Mouse (Mus musculus) kidney, embryonic 16.5 days (tissue): ENCODE data around the gene Mcat. TPM values are rescaled to one million over a fixed set of nuclear protein-coding genes. Genes with fewer than 3 reads are reported as not detected.

ENCODE experiments used
- ATAC-seq: fragments of 200-750 bp; cut with Nextera tagmentation; 2 replicates; pipeline ENCODE4 v1.8.0; 2017; ENCODE audit warnings: moderate TSS enrichment; ENCODE audit not compliant: low FRiP score, low TSS enrichment
- H3K27ac ChIP-seq: fragments of 300-500 bp; sonication (generic); 2 replicates; pipeline ENCODE4 v1.5.1; 2014; ENCODE audit warnings: low read length
- H3K27me3 ChIP-seq: fragments of 300-500 bp; sonication (generic); 2 replicates; pipeline ENCODE4 v1.6.1; 2014; ENCODE audit warnings: low read length, control low read depth, mixed read lengths; ENCODE audit not compliant: insufficient read depth
- H3K36me3 ChIP-seq: fragments of 300-500 bp; sonication (generic); 2 replicates; pipeline ENCODE4 v1.6.1; 2014; ENCODE audit warnings: low read length, control low read depth, mixed read lengths; ENCODE audit not compliant: insufficient read depth
- H3K4me1 ChIP-seq: fragments of 300-500 bp; sonication (generic); 2 replicates; pipeline ENCODE4 v1.6.1; 2014; ENCODE audit warnings: low read length, control low read depth, mixed read lengths; ENCODE audit not compliant: insufficient read depth
- H3K4me2 ChIP-seq: fragments of 300-500 bp; sonication (generic); replicated peaks from 2 replicates; pipeline ENCODE4 v1.6.1; 2014; ENCODE audit warnings: low read depth, low read length
- H3K4me3 ChIP-seq: fragments of 300-500 bp; sonication (generic); 2 replicates; pipeline ENCODE4 v1.5.1; 2014; ENCODE audit warnings: mild to moderate bottlenecking, low read length
- H3K9ac ChIP-seq: fragments of 300-500 bp; sonication (generic); replicated peaks from 2 replicates; pipeline ENCODE4 v1.6.1; 2014; ENCODE audit warnings: low read length
- H3K9me3 ChIP-seq: fragments of 300-500 bp; sonication (generic); 2 replicates; pipeline ENCODE4 v1.6.1; 2016; ENCODE audit warnings: low read length, control low read depth
- WGBS: fragments of 180-500 bp; shearing (Covaris S2); extraction: QIAGEN DNeasy Blood & Tissue Kit; methylation state at CpG from one replicate; pipeline ENCODE4 v1.1.7; 2014; 5-methylcytosine and 5-hydroxymethylcytosine counted together
- polyA plus RNA-seq: library from polyadenylated mRNA; unstranded; fragments of >200 nt; fragmentation: Nextera tagmentation; extraction: Ambion mirVana; gene quantifications from 2 replicates; pipeline ENCODE4 v1.2.1, GENCODE M21; 2015

Gene Mcat
- polyA plus RNA-seq, 1 experiment from 2014 or later, result 38.6 TPM

DNA sequence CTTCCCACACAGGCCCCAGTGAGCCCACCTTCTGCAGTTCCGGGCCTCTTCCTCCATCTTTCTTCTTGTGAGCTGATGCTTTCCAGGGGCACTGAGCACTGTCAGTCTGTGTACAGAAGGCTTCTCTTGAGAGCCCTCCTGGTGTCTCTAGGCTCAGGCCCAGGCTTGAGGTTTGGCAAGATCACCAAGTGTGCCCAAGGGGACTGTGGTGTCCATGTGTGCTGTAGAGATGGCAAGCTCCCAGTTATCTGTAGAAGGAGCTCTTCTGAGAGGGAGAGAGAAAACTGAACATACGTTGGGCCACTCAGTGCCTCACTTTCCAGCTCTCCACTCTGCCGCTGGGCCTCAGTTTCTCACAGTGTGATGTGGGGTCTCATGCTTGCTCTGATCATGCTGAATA, 4.1 kb upstream of the Mcat start:
- Histone ChIP-seq H3K4me3 (no peak overlapping the region), H3K9me3 (no peaks in the 10 kb centered on the region), H3K9ac (no peak overlapping the region), H3K4me1 (peaks cover 12% of the 10 kb centered on the region), H3K4me2 (no peak overlapping the region), H3K27me3 (no peaks in the 10 kb centered on the region), H3K36me3 (no peaks in the 10 kb centered on the region), H3K27ac (no peak overlapping the region)
- ATAC-seq, result no peak
- 88% methylated on average over 3 of the region's 3 CpGs for WGBS

DNA sequence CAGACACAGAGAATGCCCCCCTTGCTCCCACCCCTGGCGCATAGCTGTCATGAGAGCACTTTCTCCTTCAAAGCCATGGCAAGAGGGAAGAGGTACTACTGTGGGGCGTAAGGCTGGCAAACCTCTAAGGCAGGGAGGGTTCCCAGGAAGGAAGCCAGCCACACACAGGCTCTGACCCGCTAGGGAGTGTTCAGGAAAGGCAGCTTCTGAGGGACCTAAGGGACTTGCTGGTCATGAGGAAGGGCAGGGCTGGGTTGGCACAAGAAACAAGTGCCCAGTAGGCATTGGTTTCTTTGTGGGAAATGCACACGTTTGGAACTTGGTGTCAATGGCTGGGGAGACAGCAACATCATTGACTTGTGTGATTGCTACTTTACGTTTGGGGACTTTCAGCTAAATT, 2.4 kb upstream of the Mcat start:
- Histone ChIP-seq H3K9ac (no peak overlapping the region), H3K27ac (no peak overlapping the region), H3K4me3 (no peak overlapping the region), H3K9me3 (no peaks in the 10 kb centered on the region), H3K36me3 (no peaks in the 10 kb centered on the region), H3K27me3 (no peaks in the 10 kb centered on the region), H3K4me1 (peaks cover 13% of the 10 kb centered on the region), H3K4me2 (no peak overlapping the region)
- ATAC-seq, result no peak
- WGBS, result 77% methylated on average over 5 of the region's 5 CpGs

DNA sequence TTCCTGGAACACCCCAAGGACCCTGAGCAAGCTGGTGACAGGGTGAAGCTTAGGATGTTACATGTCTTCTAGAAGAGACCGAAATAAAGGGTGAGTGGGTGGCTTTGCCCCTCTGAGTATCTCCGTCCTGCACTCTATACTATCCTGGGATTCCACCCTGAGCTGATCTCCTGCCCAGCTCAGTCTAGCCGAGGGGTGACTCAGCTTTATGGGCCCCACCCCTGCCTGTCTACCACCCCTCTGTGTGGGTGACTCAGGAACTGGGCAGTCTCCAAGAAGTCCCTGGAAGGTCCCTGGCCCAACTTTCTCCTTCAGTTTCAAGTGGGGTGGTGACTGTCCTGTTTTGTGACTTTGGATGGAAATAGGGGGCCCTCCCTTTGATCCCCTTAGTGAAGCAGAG, 1.8 kb upstream of the Mcat start:
- no peak overlapping the region for H3K9ac ChIP-seq
- 75% methylated on average over 3 of the region's 3 CpGs for WGBS
- no peak overlapping the region for H3K27ac ChIP-seq
- H3K4me3 ChIP-seq, result no peak overlapping the region
- no peak overlapping the region for H3K4me2 ChIP-seq
- no peak for ATAC-seq
- peaks cover 13% of the 10 kb centered on the region for H3K4me1 ChIP-seq
- H3K36me3 ChIP-seq, result no peaks in the 10 kb centered on the region
- no peaks in the 10 kb centered on the region for H3K27me3 ChIP-seq
- no peaks in the 10 kb centered on the region for H3K9me3 ChIP-seq

DNA sequence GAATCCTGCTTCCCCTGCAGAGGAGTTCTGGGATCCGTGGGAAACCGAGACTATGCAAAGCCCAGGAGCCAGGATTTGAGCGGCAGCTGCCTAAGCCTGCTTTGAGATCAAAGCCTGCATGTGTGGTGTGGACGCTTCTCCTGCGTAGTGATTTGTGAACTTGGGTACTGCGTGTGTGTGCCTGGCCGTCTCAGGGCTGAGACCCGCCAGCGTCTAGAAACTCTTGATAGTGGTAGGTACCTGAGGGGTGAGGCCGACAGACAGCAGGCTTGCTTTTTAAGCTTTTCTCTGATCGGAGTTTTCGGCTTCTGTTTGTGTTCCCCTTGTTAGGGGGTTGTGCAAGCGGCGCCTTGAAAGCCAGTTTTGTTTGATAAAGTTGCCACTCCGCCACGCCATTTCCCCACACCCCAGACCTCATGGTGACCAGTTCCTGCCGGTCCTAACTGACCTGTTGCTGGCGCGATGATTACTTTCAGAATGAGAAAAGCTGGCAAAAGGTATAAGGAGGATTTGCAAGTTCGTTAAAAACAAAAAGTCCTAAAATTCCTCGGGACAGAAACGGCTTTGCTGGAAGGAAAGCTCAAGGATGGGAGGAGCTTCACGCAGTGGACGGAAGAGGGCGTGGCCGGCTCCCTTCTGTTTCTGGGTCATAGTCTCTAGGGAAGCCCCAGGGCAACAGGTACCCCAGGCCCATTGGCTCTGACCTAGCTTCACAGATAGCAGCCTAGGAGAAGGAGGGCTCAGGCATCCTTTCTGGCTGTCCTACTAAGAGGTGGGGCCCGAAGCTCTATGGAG, 467 bp upstream of the Mcat start:
- Histone ChIP-seq H3K9me3 (no peaks in the 10 kb centered on the region), H3K27ac (peak overlapping the region; percentile 44), H3K4me2 (peak overlapping the region; percentile 69), H3K9ac (peak overlapping the region; percentile 72), H3K4me1 (peaks cover 13% of the 10 kb centered on the region), H3K36me3 (no peaks in the 10 kb centered on the region), H3K27me3 (no peaks in the 10 kb centered on the region), H3K4me3 (peak overlapping the region; percentile 51)
- ATAC-seq, result peak; percentile 41
- 1% methylated on average over 27 of the region's 27 CpGs for WGBS

DNA sequence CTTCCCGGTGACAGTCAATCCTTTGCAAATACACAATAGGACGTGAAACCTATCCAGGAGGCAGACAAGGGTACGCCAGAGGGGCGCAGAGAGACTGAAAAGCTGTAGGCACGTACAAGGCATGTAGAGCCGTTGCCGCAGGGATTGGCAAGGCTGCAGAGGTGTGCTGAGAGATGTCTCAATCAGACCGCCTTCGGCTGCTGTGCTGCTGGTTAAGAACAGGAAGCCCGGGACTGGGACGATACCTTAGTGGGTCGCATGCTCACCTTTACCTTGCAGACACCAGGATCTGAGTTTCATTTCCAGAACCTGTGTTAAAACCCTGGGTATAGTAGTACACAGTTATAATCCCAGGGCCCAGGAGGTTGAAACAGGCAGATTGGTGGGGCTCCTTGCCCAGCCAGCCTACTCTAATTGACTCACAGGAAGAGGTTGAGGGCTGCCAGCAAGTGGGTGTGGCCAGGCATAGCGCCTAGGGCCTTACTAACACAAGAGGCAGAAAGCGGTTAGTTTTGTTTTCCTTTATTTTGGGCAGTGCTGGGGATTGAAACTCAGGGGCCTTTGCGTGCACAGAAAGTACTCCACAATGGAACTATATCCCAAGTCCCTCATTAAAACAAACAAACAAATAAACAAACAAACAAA, 839 bp downstream of the Mcat start:
- H3K9ac ChIP-seq, result peak overlapping the region; percentile 72; the same call in 1 of the 2 replicates
- 39% methylated on average over 15 of the region's 15 CpGs for WGBS
- peak; percentile 65 for ATAC-seq

DNA sequence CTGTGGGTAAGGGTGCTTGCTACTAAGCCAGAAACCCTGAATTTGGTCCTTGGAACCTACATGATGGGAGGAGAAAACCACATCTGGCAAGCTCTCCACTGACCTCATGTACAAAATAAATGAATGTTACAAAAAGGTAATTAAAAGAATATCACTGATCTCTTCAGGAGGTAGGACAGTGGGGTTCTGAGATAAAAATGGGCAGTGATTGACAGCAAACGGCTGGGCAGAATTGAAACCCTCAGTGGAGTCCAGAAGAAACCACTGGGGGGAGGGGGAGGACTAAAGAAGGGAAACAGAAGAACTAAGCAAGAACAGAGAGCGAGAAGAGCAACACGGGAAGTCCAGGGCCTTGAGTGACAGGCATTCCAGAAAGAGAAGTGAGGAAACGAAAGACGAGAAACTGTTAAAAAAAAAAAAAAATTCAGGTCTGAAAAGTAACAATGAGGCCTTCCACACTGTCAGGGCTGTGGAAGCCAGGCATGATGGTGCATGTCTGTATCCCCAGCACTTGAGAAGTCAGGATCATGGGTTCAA, 2.6 kb downstream of the Mcat start:
- no peak overlapping the region for H3K27ac ChIP-seq

More for the DNA sequence above, 839 bp downstream of the Mcat start:
- Histone ChIP-seq H3K9me3 (no peaks in the 10 kb centered on the region), H3K4me2 (peak overlapping the region; percentile 69), H3K27me3 (no peaks in the 10 kb centered on the region), H3K27ac (no peak overlapping the region), H3K36me3 (no peaks in the 10 kb centered on the region), H3K4me1 (peaks cover 13% of the 10 kb centered on the region), H3K4me3 (peak overlapping the region; percentile 51)

DNA sequence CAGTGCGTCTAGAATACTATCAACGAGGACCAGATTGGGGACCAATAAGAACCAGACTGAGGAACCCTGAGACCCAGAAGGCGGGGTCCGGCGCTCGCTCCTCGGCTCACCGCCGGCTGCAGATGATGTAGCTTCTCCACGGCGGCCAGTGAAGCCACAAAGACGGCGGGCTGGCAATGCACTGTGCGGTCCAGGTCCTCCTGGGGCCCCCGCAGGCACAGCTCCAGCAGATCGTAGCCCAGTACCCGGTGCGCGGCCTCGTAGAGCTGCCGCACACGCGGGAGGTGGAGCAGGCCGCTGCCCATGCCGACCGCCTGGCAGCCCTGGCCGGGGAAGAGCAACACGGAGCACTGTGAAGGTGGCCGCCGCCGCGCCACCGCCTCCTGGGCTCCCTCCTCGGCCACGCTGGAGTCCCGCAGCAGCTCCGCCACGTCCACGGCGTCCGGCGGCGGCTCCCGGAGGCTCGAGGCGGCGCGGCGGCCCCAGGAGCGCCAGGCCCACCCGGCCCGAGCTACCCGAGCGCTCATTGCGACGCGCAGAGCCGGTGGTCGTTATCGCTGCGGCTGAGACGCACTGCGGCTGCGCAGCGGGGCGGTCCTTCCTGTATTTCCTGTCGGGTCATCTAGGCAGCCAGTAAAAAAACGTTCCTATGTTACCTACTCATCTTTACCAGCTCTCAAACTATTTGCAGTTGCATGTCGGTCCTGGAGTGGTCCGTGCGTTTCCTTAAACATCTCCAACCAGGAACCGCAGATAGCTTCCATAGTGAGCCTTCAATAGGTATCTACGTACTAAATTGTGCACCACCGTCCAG, 8.2 kb downstream of the Mcat start:
- Histone ChIP-seq H3K27ac (peak overlapping the region; percentile 93), H3K4me1 (peaks cover 6% of the 10 kb centered on the region), H3K4me2 (peak overlapping the region; percentile 86), H3K9me3 (no peaks in the 10 kb centered on the region), H3K27me3 (no peaks in the 10 kb centered on the region), H3K9ac (peak overlapping the region; percentile 97), H3K4me3 (peak overlapping the region; percentile 89), H3K36me3 (peaks cover 12% of the 10 kb centered on the region)
- peak; percentile 89 for ATAC-seq
- WGBS, result under 1% methylated on average over 73 of the region's 74 CpGs

More for the DNA sequence above, 2.6 kb downstream of the Mcat start:
- Histone ChIP-seq H3K4me1 (peaks cover 13% of the 10 kb centered on the region), H3K36me3 (no peaks in the 10 kb centered on the region), H3K9ac (no peak overlapping the region), H3K9me3 (no peaks in the 10 kb centered on the region), H3K4me3 (no peak overlapping the region), H3K4me2 (no peak overlapping the region), H3K27me3 (no peaks in the 10 kb centered on the region)
- 61% methylated on average over 5 of the region's 5 CpGs for WGBS
- no peak for ATAC-seq

DNA sequence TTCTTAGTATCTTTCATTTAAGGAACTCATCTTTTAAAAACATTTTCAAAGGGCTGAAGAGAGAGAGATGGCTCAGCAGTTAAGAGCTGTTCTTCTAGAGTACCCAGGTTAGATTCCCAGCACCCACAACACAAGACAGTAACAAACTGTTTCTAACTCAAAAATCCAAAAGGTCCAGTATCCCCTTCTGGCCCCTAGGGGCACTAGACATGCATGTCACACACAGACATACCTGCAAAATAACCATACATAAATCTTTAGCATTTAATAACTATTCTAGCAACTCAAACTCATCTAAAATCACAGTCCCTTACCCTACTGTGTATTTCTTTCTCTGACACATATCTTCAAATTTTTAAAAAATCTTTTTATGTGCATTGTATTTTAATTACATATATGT, 9.8 kb downstream of the Mcat start:
- Histone ChIP-seq H3K36me3 (peaks cover 26% of the 10 kb centered on the region), H3K4me3 (no peak overlapping the region), H3K9ac (no peak overlapping the region), H3K27ac (no peak overlapping the region), H3K27me3 (no peaks in the 10 kb centered on the region), H3K4me2 (no peak overlapping the region), H3K4me1 (peaks cover 6% of the 10 kb centered on the region), H3K9me3 (no peaks in the 10 kb centered on the region)
- ATAC-seq, result no peak

DNA sequence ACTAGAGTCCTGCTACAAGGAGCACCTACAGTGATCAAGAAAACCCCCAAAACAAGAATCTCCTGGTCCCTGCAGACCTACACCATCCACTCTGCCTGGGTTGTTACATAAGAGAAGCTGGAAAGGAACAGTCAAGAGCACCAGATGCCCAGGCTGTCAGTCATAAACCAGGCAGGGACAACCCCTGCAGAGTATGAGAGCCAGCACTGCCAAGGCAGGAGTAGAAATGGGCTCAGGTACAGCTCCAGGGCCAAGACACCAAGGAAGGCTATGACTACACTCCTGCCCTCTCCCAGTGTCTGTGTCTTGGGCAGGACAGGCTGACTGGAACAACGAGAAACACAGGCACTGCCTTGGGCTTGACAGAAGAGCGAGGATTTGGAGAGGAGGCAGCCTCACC, 13.4 kb downstream of the Mcat start:
- H3K27me3 ChIP-seq, result no peaks in the 10 kb centered on the region
- H3K27ac ChIP-seq, result no peak overlapping the region
- H3K9me3 ChIP-seq, result no peaks in the 10 kb centered on the region
- ATAC-seq, result no peak
- WGBS, result 86% methylated on average over 2 of the region's 2 CpGs
- H3K4me3 ChIP-seq, result no peak overlapping the region
- H3K36me3 ChIP-seq, result peaks cover 53% of the 10 kb centered on the region
- no peak overlapping the region for H3K9ac ChIP-seq
- H3K4me1 ChIP-seq, result peaks cover 6% of the 10 kb centered on the region
- H3K4me2 ChIP-seq, result no peak overlapping the region
